Mouse (Mus musculus) c-Kit-negative CD71-positive TER-119-positive erythroid progenitor cells, embryonic 14.5 days (primary cell): ENCODE measurements around the gene C1ra.
A peak's percentile ranks its signal among the peaks of the same experiment; 100 is the strongest.
"Not testable (repeated sequence)": the region's sequence is repeated elsewhere in the genome, so short reads cannot be mapped to it uniquely, and the experiment has no call there.

Experiments used
- DNase-seq: peaks from one replicate; pipeline ENCODE4 v3.0.0-alpha.2; 2013; ENCODE audit warnings: low read depth, low spot score

C1ra gene

GRCm38 (mm10) chr6:124485414-124486144 is 26.6 kb upstream of the C1ra start:
- no peak for DNase-seq

- no peak for DNase-seq
Measured at GRCm38 (mm10) chr6:124487509-124487908, 24.7 kb upstream of the C1ra start.

GRCm38 (mm10) chr6:124488952-124489351 is 23.3 kb upstream of the C1ra start:
- no peak for DNase-seq

- DNase-seq = no peak
Measured at GRCm38 (mm10) chr6:124491427-124491826, 20.8 kb upstream of the C1ra start.

GRCm38 (mm10) chr6:124492842-124493561 is 19.2 kb upstream of the C1ra start, which contains the start of gene C1rl:
Gene C1rl, plus strand, starts transcription at chr6:124493113.
- DNase-seq = peak; percentile 44

- DNase-seq = no peak
Measured at GRCm38 (mm10) chr6:124493886-124494285, 18.3 kb upstream of the C1ra start.

GRCm38 (mm10) chr6:124496054-124496453 is 16.2 kb upstream of the C1ra start:
- DNase-seq = no peak

GRCm38 (mm10) chr6:124499914-124500566 is 12.2 kb upstream of the C1ra start:
- no peak for DNase-seq

- DNase-seq = no peak
Measured at GRCm38 (mm10) chr6:124501473-124501872, 10.7 kb upstream of the C1ra start.

- DNase-seq = no peak
Measured at GRCm38 (mm10) chr6:124502021-124502420, 10.2 kb upstream of the C1ra start.

GRCm38 (mm10) chr6:124505028-124505427 is 7.2 kb upstream of the C1ra start:
- no peak for DNase-seq

- no peak for DNase-seq
Measured at GRCm38 (mm10) chr6:124506991-124507390, 5.2 kb upstream of the C1ra start.

GRCm38 (mm10) chr6:124508292-124508691 is 3.9 kb upstream of the C1ra start:
- no peak for DNase-seq

- not testable (repeated sequence) for DNase-seq
Measured at GRCm38 (mm10) chr6:124509192-124509591, 3.0 kb upstream of the C1ra start.

- DNase-seq = no peak
Measured at GRCm38 (mm10) chr6:124511936-124512335, 269 bp upstream of the C1ra start.

GRCm38 (mm10) chr6:124517733-124518132 is 5.5 kb downstream of the C1ra start:
- DNase-seq = not testable (repeated sequence)

- DNase-seq = not testable (repeated sequence)
Measured at GRCm38 (mm10) chr6:124522082-124522481, 9.9 kb downstream of the C1ra start.

- no peak for DNase-seq
Measured at GRCm38 (mm10) chr6:124527881-124528280, 15.7 kb downstream of the C1ra start.

GRCm38 (mm10) chr6:124531077-124531476 is 18.9 kb downstream of the C1ra start:
- no peak for DNase-seq

- not testable (repeated sequence) for DNase-seq
Measured at GRCm38 (mm10) chr6:124536125-124536829, 24.1 kb downstream of the C1ra start.

GRCm38 (mm10) chr6:124541176-124541575 is 29.0 kb downstream of the C1ra start:
- DNase-seq = not testable (repeated sequence)

GRCm38 (mm10) chr6:124542284-124542683 is 30.1 kb downstream of the C1ra start, which contains the start of gene C1s1:
Gene C1s1, minus strand, starts transcription at chr6:124542359.
- DNase-seq = not testable (repeated sequence)
